In the genomic region with DNA sequence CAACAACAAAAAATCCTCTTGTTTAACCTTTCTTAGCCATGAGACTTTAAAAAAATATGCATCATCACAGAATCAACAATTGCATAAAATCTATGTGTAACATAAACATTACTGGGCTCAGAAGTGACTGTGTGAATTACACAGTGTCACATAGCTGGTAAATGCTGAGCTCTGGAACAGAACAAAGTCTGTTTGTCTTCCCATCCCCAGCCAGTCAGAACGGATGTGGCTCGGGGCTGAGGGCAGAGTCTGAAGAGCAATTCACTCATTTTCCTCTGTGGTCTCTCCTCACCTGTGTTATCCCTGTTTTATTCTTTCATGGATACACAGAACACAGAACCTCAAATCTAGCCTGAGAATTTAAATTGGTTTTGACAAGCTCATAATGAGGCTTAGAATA, we compare ENCODE assay signal across 17 mouse cellular contexts.
A peak's percentile ranks its signal among the peaks of the same experiment; 100 is the strongest.
DNase-seq lines count a peak whose midpoint lies in the region; ATAC-seq and TF ChIP-seq lines count a peak whose summit lies in the region.
"Had no signal": no experiment of that assay in that cellular context is flagged by ENCODE, and none has a peak within 500 bp of the region (broad histone marks: within the 10 kb centered on the region; RNA-seq: fewer than 3 reads in every experiment).

No protein-coding gene starts in this region.

- peak; percentile 61 for DNase-seq in heart, adult 11 months
- no peak for DNase-seq in heart, postnatal 4 days
- peak; percentile 45 for DNase-seq in lung, embryonic 14.5 days
- no peak for DNase-seq in lung, postnatal 0 days (ENCODE audit: low spot score)
- peak; percentile 37 for DNase-seq in liver
- DNase-seq in liver, embryonic 14.5 days (ENCODE audit: low read depth in 3 of 3, low spot score in 3 of 3): peak in 2 of 3 experiments; percentile 1 to 24
- DNase-seq in urinary bladder, postnatal 14 days (ENCODE audit: low spot score): no peak
- DNase-seq: adrenal gland, adult 2 months; cerebellum, adult 11 months; cerebellum, postnatal 25 days; heart, postnatal 36 days; layer of hippocampus, adult 9-11 months; thymus, adult 2 months had no signal

- no peak overlapping the region for H3K9ac ChIP-seq in lung, embryonic 14.5 days
- H3K9ac ChIP-seq in lung, postnatal 0 days (replicated peaks; ENCODE audit: low read depth): no peak overlapping the region
- H3K9ac ChIP-seq in liver, embryonic 14.5 days (replicated peaks): no peak overlapping the region
- H3K9ac ChIP-seq: heart, embryonic 12.5 days; limb, embryonic 15.5 days; neural tube, embryonic 15.5 days had no signal

- H3K4me3 ChIP-seq in lung, embryonic 14.5 days (ENCODE audit: low read depth, low read length): no peak overlapping the region
- no peak overlapping the region for H3K4me3 ChIP-seq in lung, postnatal 0 days (ENCODE audit: low read depth, low read length)
- no peak overlapping the region for H3K4me3 ChIP-seq in liver, embryonic 14.5 days (ENCODE audit: insufficient read depth in 1 of 2, low read depth in 2 of 2, low read length in 2 of 2)
- H3K4me3 ChIP-seq: heart, embryonic 12.5 days; limb, embryonic 15.5 days; neural tube, embryonic 15.5 days had no signal

- H3K27me3 ChIP-seq in lung, embryonic 14.5 days (ENCODE audit: insufficient read depth, low read length): no peaks in the 10 kb centered on the region
- no peaks in the 10 kb centered on the region for H3K27me3 ChIP-seq in lung, postnatal 0 days (replicated peaks; ENCODE audit: insufficient read depth, low read length)
- no peaks in the 10 kb centered on the region for H3K27me3 ChIP-seq in liver, embryonic 14.5 days (ENCODE audit: control insufficient read depth, insufficient read depth, low read length)
- H3K27me3 ChIP-seq: limb, embryonic 15.5 days; neural tube, embryonic 15.5 days had no signal

- H3K9me3 ChIP-seq in lung, embryonic 14.5 days (ENCODE audit: low read depth, low read length): no peaks in the 10 kb centered on the region
- H3K9me3 ChIP-seq in lung, postnatal 0 days (ENCODE audit: low read length): no peaks in the 10 kb centered on the region
- H3K9me3 ChIP-seq in liver, embryonic 14.5 days (ENCODE audit: control insufficient read depth, low read length): no peaks in the 10 kb centered on the region
- H3K9me3 ChIP-seq: G1E; heart, embryonic 12.5 days; limb, embryonic 15.5 days; neural tube, embryonic 15.5 days had no signal

- no peak for TF ChIP-seq CTCF in lung, embryonic 14.5 days (IDR thresholded peaks at IDR 0.05; ENCODE audit: low read depth)
- no peak for TF ChIP-seq CTCF in lung, postnatal 0 days (IDR thresholded peaks at IDR 0.05)
- no peak for TF ChIP-seq CTCF in liver, embryonic 14.5 days (IDR thresholded peaks at IDR 0.05; ENCODE audit: low read depth)

- H3K4me1 ChIP-seq in lung, embryonic 14.5 days (ENCODE audit: insufficient read depth): no peaks in the 10 kb centered on the region; the same call in 1 of the 2 replicates
- H3K4me1 ChIP-seq in lung, postnatal 0 days (ENCODE audit: insufficient read depth, low read depth, low read length): no peaks in the 10 kb centered on the region
- peaks cover 0 to 2% of the 10 kb centered on the region in 2 experiments; a peak in 1 of 4 replicates for H3K4me1 ChIP-seq in liver, embryonic 14.5 days (replicated peaks; ENCODE audit: control insufficient read depth in 2 of 2, insufficient read depth in 2 of 2, low read length in 1 of 2)
- H3K4me1 ChIP-seq: heart, embryonic 12.5 days had no signal

- H3K27ac ChIP-seq in lung, embryonic 14.5 days (ENCODE audit: low read depth): no peak overlapping the region
- H3K27ac ChIP-seq in lung, postnatal 0 days (ENCODE audit: low read length): no peak overlapping the region
- no peak overlapping the region for H3K27ac ChIP-seq in liver, embryonic 14.5 days
- H3K27ac ChIP-seq: limb, embryonic 15.5 days; neural tube, embryonic 15.5 days had no signal

- WGBS in lung, embryonic 14.5 days: 14% methylated on average over 2 of the region's 2 CpGs
- WGBS in lung, postnatal 0 days: 20% methylated on average over 2 of the region's 2 CpGs
- 38% methylated on average over 2 of the region's 2 CpGs for WGBS in liver, embryonic 14.5 days (ENCODE audit: insufficient replicate concordance)

- no peaks in the 10 kb centered on the region for H3K36me3 ChIP-seq in lung, embryonic 14.5 days (ENCODE audit: insufficient read depth)
- no peaks in the 10 kb centered on the region for H3K36me3 ChIP-seq in lung, postnatal 0 days (ENCODE audit: insufficient read depth, low read length)
- H3K36me3 ChIP-seq in liver, embryonic 14.5 days (replicated peaks; ENCODE audit: control insufficient read depth, insufficient read depth, low read depth): no peaks in the 10 kb centered on the region
- H3K36me3 ChIP-seq: G1E; heart, embryonic 12.5 days; limb, embryonic 15.5 days; neural tube, embryonic 15.5 days had no signal

- peak; percentile 60; the same call in 1 of the 2 replicates for ATAC-seq in lung, embryonic 14.5 days (ENCODE audit: insufficient read depth)
- ATAC-seq in lung, postnatal 0 days: no peak
- ATAC-seq in liver, embryonic 14.5 days (ENCODE audit: insufficient read depth): peak; percentile 75

- TF ChIP-seq EP300 in lung, postnatal 0 days (IDR thresholded peaks at IDR 0.05): no peak
- TF ChIP-seq EP300 in liver, embryonic 14.5 days (IDR thresholded peaks at IDR 0.05; ENCODE audit: low read depth): no peak

- H3K4me2 ChIP-seq in lung, embryonic 14.5 days: no peak overlapping the region
- H3K4me2 ChIP-seq in lung, postnatal 0 days (replicated peaks; ENCODE audit: low read depth, low read length): no peak overlapping the region
- no peak overlapping the region for H3K4me2 ChIP-seq in liver, embryonic 14.5 days (ENCODE audit: low read depth)
- H3K4me2 ChIP-seq: heart, embryonic 12.5 days; limb, embryonic 15.5 days; neural tube, embryonic 15.5 days had no signal

Comparison
In these comparisons a context has a peak if more than half of its experiments do, and no peak if none do; other contexts are left out.
1. DNase-seq: peak in heart, adult 11 months (single experiment), lung, embryonic 14.5 days (single experiment), liver (single experiment) and liver, embryonic 14.5 days (2 of 3); none in heart, postnatal 4 days (single experiment), lung, postnatal 0 days (single experiment) and urinary bladder, postnatal 14 days (single experiment).